Mouse (Mus musculus) midbrain, embryonic 13.5 days (tissue): ENCODE results near the gene Trafd1. TPM values are rescaled to one million over a fixed set of nuclear protein-coding genes. Genes with fewer than 3 reads are reported as not detected.
A peak's percentile ranks its signal among the peaks of the same experiment; 100 is the strongest.
"Not testable (repeated sequence)": the region's sequence is repeated elsewhere in the genome, so short reads cannot be mapped to it uniquely, and the experiment has no call there.

Experiments used
- ATAC-seq: fragments of 200-750 bp; cut with Nextera tagmentation; 2 replicates; pipeline ENCODE4 v1.8.0; 2017; ENCODE audit warnings: mild to moderate bottlenecking, moderate TSS enrichment, moderate library complexity
- H3K27ac ChIP-seq: fragments of 300-500 bp; sonication (generic); 2 replicates; pipeline ENCODE4 v1.5.1; 2015; ENCODE audit warnings: inconsistent platforms, mild to moderate bottlenecking, moderate library complexity
- H3K27me3 ChIP-seq: fragments of 300-500 bp; sonication (generic); 2 replicates; pipeline ENCODE4 v1.6.1; 2015; ENCODE audit warnings: mild to moderate bottlenecking, inconsistent platforms
- H3K36me3 ChIP-seq: fragments of 300-500 bp; sonication (generic); 2 replicates; pipeline ENCODE4 v1.6.1; 2015; ENCODE audit warnings: mild to moderate bottlenecking, inconsistent platforms
- H3K4me1 ChIP-seq: fragments of 300-500 bp; sonication (generic); replicated peaks from 2 replicates; pipeline ENCODE4 v1.6.1; 2015; ENCODE audit warnings: inconsistent platforms
- H3K4me2 ChIP-seq: fragments of 300-500 bp; sonication (generic); replicated peaks from 2 replicates; pipeline ENCODE4 v1.6.1; 2015; ENCODE audit warnings: moderate library complexity, mild to moderate bottlenecking, inconsistent platforms
- H3K4me3 ChIP-seq: fragments of 300-500 bp; sonication (generic); replicated peaks from 2 replicates; pipeline ENCODE4 v1.5.1; 2015; ENCODE audit warnings: mild to moderate bottlenecking, inconsistent platforms
- H3K9ac ChIP-seq: fragments of 300-500 bp; sonication (generic); replicated peaks from 2 replicates; pipeline ENCODE4 v1.6.1; 2015; ENCODE audit warnings: mild to moderate bottlenecking, inconsistent platforms
- H3K9me3 ChIP-seq: fragments of 300-500 bp; sonication (generic); 2 replicates; pipeline ENCODE4 v1.6.1; 2016; ENCODE audit warnings: mild to moderate bottlenecking, inconsistent platforms
- WGBS: fragments of 180-500 bp; shearing (Covaris S2); methylation state at CpG from one replicate; pipeline ENCODE4 v1.1.7; 2015; 5-methylcytosine and 5-hydroxymethylcytosine counted together
- polyA plus RNA-seq: library from polyadenylated mRNA; unstranded; fragments of >200 nt; fragmentation: Nextera tagmentation; extraction: Ambion mirVana; gene quantifications from 2 replicates; pipeline ENCODE4 v1.2.1, GENCODE M21; 2015

Trafd1 gene
- polyA plus RNA-seq, 1 experiment from 2014 or later, result 150 TPM

- Histone ChIP-seq H3K27me3 (no peaks in the 10 kb centered on the region), H3K4me2 (no peak overlapping the region), H3K27ac (no peak overlapping the region), H3K4me1 (peaks cover 27% of the 10 kb centered on the region), H3K9me3 (peaks cover 6% of the 10 kb centered on the region; the same call in 1 of the 2 replicates), H3K36me3 (peaks cover 72% of the 10 kb centered on the region), H3K4me3 (no peak overlapping the region), H3K9ac (no peak overlapping the region)
- 96% methylated on average over 2 of the region's 2 CpGs for WGBS
- no peak for ATAC-seq
These were observed 4.7 kb downstream of the Trafd1 start for GRCm38 (mm10) chr5:121380692-121381091.

DNA sequence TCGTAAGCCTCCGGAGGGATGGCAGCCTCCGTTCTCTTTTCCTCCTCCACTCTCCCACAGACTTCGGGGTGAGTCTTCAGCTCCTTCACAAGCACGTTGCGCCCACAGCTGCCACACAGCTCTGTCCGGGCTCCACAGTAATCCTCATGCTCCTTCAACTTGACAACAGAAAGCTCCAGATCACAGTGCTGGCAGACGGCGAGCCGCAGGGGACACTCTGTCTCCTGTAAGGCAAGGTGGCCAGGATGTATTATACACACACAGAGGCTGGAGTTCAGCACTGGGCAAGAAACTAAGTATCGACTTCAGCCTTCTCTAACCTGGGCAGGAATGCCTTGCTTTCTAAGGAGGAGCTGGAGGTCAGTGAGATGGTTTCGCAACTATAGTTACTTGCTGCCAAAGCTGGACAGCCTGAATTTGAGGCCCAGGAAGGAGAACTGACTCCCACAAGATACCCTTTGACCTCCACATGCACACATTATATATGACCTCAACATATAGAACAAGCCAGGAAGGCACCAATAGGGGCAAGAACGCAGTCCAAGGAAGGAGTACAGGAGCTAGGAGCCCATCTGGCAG, 6.7 kb downstream of the Trafd1 start:
- H3K4me2 ChIP-seq, result no peak overlapping the region
- no peaks in the 10 kb centered on the region for H3K27me3 ChIP-seq
- no peak overlapping the region for H3K4me3 ChIP-seq
- no peak for ATAC-seq
- peaks cover 6% of the 10 kb centered on the region; the same call in 1 of the 2 replicates for H3K9me3 ChIP-seq
- peaks cover 17% of the 10 kb centered on the region for H3K4me1 ChIP-seq
- H3K9ac ChIP-seq, result no peak overlapping the region
- H3K36me3 ChIP-seq, result peaks cover 89% of the 10 kb centered on the region
- 94% methylated on average over 13 of the region's 13 CpGs for WGBS
- no peak overlapping the region for H3K27ac ChIP-seq

- 78% methylated on average over 5 of the region's 5 CpGs for WGBS
- H3K4me3 ChIP-seq, H3K27ac ChIP-seq, H3K4me1 ChIP-seq, H3K9me3 ChIP-seq, ATAC-seq, H3K9ac ChIP-seq, H3K27me3 ChIP-seq, H3K4me2 ChIP-seq: not testable (repeated sequence)
- H3K36me3 ChIP-seq, result peaks cover 94% of the 10 kb centered on the region
These were observed 8.5 kb downstream of the Trafd1 start for GRCm38 (mm10) chr5:121376972-121377371.

DNA sequence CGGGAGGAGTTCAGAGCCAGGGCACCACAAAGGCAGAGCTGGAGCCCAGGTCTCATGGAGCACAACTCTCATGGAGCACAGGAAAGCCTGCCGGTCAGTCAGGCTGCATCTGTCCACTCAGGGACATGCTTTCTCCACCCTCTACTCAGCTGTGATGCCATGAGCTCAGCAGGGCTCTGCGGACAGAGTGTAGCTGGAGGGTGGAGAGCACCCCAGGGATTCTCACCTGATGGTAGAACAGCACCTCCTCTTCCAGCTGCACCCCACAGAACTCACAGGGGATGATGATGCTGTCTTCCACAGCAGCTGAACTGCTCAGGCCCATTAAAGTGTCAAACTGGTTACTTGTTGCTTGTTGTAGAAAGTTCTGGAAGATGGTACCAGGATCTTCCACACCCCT, 10.6 kb downstream of the Trafd1 start:
- H3K36me3 ChIP-seq, result peaks cover 92% of the 10 kb centered on the region

GRCm38 (mm10) chr5:121371712-121372111, 13.7 kb downstream of the Trafd1 start:
- no peak overlapping the region; the same call in 1 of the 2 replicates for H3K27ac ChIP-seq
- H3K4me3 ChIP-seq, result no peak overlapping the region
- H3K4me1 ChIP-seq, result no peaks in the 10 kb centered on the region
- peaks cover 91% of the 10 kb centered on the region for H3K36me3 ChIP-seq
- ATAC-seq, result peak; percentile 59; the same call in 1 of the 2 replicates
- H3K4me2 ChIP-seq, result no peak overlapping the region
- H3K9ac ChIP-seq, result no peak overlapping the region
- no peaks in the 10 kb centered on the region for H3K9me3 ChIP-seq
- no peaks in the 10 kb centered on the region for H3K27me3 ChIP-seq
- 96% methylated on average over 6 of the region's 6 CpGs for WGBS

More for the DNA sequence above, 10.6 kb downstream of the Trafd1 start:
- WGBS, result 92% methylated on average over 3 of the region's 3 CpGs
- Histone ChIP-seq H3K4me3 (no peak overlapping the region), H3K9me3 (no peaks in the 10 kb centered on the region), H3K27ac (no peak overlapping the region), H3K4me2 (no peak overlapping the region), H3K4me1 (no peaks in the 10 kb centered on the region), H3K9ac (no peak overlapping the region), H3K27me3 (no peaks in the 10 kb centered on the region)
- no peak for ATAC-seq

DNA sequence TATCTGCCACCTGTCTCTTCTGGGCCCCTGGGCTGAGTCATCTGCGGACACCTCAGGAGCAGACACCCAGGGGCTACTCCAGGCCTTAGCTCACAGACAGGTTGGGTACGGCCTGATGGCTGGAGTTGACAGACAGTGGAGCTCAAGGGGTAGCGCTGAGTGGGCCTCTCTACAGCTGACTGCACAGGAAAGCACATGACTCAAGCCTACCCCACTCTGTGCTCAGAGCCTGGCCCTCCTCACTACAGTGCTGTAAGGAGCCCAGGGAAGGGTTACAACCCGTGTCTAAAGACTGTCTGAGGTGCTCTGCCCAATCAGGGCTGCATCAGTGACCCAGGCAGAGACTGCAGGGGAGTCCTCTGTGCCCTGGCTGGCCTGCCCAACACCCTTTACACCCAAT, 18.2 kb downstream of the Trafd1 start:
- Histone ChIP-seq H3K27ac (no peak overlapping the region), H3K4me3 (no peak overlapping the region), H3K9me3 (no peaks in the 10 kb centered on the region), H3K4me1 (no peaks in the 10 kb centered on the region), H3K9ac (no peak overlapping the region), H3K27me3 (no peaks in the 10 kb centered on the region), H3K4me2 (no peak overlapping the region), H3K36me3 (peaks cover 95% of the 10 kb centered on the region)
- ATAC-seq, result no peak
- WGBS, result 89% methylated on average over 4 of the region's 4 CpGs

DNA sequence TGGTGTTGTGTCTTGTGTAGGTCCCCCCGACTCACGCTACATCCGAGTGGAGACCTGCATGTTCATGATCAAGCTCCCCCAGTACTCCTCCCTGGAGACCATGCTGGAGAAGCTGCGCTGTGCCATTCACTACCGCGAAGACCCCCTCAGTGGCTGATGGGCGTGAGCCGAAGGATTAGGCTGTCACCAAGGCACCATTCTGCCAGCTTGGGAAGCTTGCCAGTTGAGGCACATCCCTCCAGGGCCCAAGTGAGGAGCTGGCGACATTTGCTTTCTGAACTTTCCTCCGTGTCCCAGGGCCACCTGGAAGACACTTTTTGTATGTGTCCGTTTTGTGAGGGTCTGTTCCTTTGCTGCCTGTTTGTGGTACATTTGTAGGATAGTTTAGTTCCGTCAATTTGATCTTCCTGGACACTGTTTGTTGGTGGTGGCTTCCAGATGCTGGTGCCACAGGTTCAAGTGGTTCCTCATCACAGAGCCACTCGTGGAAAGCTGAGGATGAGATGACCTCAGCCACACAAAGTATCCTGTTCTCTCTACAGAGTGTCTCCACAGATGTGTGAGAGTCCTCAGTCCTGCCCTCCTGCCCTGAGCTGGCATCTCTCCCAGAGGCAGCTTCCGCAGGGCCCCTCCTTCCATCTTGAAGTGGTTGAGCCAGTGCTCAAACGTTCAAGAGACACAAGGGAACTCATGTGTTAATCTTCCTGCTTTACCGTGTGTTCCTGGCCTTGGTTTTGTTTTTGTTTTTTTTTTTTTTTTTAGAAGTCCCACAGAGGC, 18.8 kb downstream of the Trafd1 start:
- Histone ChIP-seq H3K4me1 (no peaks in the 10 kb centered on the region), H3K4me3 (no peak overlapping the region), H3K9me3 (no peaks in the 10 kb centered on the region), H3K4me2 (no peak overlapping the region), H3K27me3 (no peaks in the 10 kb centered on the region), H3K36me3 (peaks cover 95% of the 10 kb centered on the region), H3K9ac (no peak overlapping the region), H3K27ac (no peak overlapping the region)
- 84% methylated on average over 16 of the region's 16 CpGs for WGBS
- no peak for ATAC-seq

DNA sequence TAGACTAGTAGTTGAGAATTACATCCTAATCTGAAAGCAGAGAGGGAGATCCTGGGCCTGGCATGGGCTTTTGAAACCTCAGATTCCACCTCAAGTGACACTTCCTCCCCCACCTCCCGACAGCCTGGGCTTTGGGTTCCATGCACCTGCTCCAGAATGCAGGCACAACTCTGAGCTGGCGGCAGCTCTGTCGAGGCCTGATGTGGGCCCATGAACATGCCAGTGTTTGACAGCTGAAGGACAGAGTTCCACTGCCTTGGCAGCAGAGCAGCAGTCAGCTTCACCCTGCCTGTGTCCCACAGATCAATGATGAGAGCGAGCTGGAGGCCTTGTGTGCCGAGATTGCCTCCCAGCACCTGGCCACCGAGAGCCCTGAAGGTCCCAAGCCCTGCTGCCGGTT, 22.0 kb downstream of the Trafd1 start:
- Histone ChIP-seq H3K27ac (no peak overlapping the region), H3K36me3 (peaks cover 100% of the 10 kb centered on the region), H3K9me3 (no peaks in the 10 kb centered on the region), H3K4me1 (no peaks in the 10 kb centered on the region), H3K4me3 (no peak overlapping the region), H3K27me3 (no peaks in the 10 kb centered on the region), H3K4me2 (no peak overlapping the region), H3K9ac (no peak overlapping the region)
- WGBS, result 89% methylated on average over 7 of the region's 7 CpGs
- ATAC-seq, result no peak

GRCm38 (mm10) chr5:121361696-121362095, 23.7 kb downstream of the Trafd1 start:
- Histone ChIP-seq H3K9ac (no peak overlapping the region), H3K36me3 (peaks cover 100% of the 10 kb centered on the region), H3K4me2 (no peak overlapping the region), H3K9me3 (no peaks in the 10 kb centered on the region), H3K27ac (no peak overlapping the region), H3K27me3 (no peaks in the 10 kb centered on the region), H3K4me3 (no peak overlapping the region), H3K4me1 (no peaks in the 10 kb centered on the region)
- 89% methylated on average over 5 of the region's 5 CpGs for WGBS
- ATAC-seq, result no peak

DNA sequence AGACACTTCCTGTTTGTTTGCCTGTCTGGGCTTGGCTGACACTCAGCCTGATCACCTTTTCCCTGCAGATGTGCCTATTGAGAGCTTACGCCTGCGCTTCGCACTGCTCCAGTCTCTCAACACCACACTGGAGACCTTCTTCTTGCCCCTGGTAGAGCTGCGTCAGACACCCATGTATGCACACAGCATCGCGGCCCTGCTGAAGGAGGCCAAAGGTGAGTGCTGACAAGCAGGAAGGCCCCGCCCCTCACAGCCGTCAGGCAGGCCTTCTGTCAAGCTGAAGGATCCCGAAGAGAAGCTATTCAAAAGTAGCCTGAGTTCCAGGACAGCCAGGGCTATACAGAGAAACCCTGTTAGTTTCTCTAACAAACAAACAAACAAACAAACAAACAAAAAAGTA, 26.2 kb downstream of the Trafd1 start:
- no peak overlapping the region for H3K27ac ChIP-seq
- ATAC-seq, result no peak
- H3K27me3 ChIP-seq, result no peaks in the 10 kb centered on the region
- no peaks in the 10 kb centered on the region for H3K9me3 ChIP-seq
- no peak overlapping the region for H3K9ac ChIP-seq
- no peak overlapping the region for H3K4me2 ChIP-seq
- WGBS, result 77% methylated on average over 9 of the region's 9 CpGs
- no peaks in the 10 kb centered on the region for H3K4me1 ChIP-seq
- H3K36me3 ChIP-seq, result peaks cover 99% of the 10 kb centered on the region
- no peak overlapping the region for H3K4me3 ChIP-seq

DNA sequence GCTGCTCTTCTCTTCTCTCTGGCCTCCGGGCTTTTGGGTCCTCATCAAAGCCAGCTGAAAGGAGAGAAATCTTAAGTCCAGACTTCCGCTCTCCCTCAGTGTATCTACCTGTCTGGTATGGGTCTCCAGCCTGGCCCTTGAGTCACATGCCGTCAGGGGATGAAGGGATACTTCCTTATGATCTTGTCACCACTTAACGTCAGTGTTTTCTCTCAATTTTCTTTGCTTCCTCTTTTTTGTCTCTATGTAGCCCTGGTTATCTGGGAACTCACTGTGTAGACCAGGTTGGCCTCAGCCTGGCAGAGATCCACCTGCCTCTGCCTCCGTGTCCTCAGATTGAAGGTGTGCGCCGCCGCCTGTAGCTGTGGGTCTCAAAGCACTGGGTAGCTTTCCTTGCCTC, 41.4 kb downstream of the Trafd1 start:
- no peak overlapping the region for H3K4me2 ChIP-seq
- ATAC-seq, result no peak
- WGBS, result 97% methylated on average over 8 of the region's 8 CpGs
- H3K9me3 ChIP-seq, result no peaks in the 10 kb centered on the region
- peaks cover 92% of the 10 kb centered on the region for H3K36me3 ChIP-seq
- no peak overlapping the region for H3K27ac ChIP-seq
- H3K27me3 ChIP-seq, result no peaks in the 10 kb centered on the region
- no peak overlapping the region for H3K4me3 ChIP-seq
- no peaks in the 10 kb centered on the region for H3K4me1 ChIP-seq
- no peak overlapping the region for H3K9ac ChIP-seq

DNA sequence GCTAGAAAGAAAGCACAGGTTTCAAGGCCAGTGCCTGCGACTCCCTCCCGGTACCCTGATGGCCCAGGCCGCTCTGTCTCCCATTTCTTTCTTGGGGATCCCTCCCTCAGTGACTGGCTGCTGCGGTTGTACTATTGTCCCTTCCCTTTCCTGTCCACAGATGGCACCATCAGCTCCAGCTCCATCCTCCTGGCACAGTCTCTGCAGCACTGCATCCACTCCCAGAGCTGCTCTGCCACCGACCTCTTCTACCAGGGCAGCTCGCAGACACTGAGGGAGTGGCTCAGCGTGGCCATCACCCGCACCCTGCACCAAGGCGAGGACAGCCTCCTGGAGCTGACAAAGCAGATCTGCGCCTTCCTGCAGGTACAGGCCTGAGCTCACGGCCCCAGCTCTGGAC, 42.9 kb downstream of the Trafd1 start:
- Histone ChIP-seq H3K36me3 (peaks cover 92% of the 10 kb centered on the region), H3K4me3 (no peak overlapping the region), H3K27me3 (no peaks in the 10 kb centered on the region), H3K27ac (no peak overlapping the region), H3K9me3 (no peaks in the 10 kb centered on the region), H3K9ac (no peak overlapping the region), H3K4me1 (no peaks in the 10 kb centered on the region), H3K4me2 (no peak overlapping the region)
- ATAC-seq, result no peak
- WGBS, result 95% methylated on average over 11 of the region's 11 CpGs
